Comparison of ENCODE assay signal across 9 mouse cellular contexts in genomic region chr8:45068759-45069386, GRCm38 (mm10). TPM values are rescaled to one million over a fixed set of nuclear protein-coding genes. Genes with fewer than 3 reads are reported as not detected.
A peak's percentile ranks its signal among the peaks of the same experiment; 100 is the strongest.
DNase-seq lines count a peak whose midpoint lies in the region; ATAC-seq and TF ChIP-seq lines count a peak whose summit lies in the region.
"Had no signal": no experiment of that assay in that cellular context is flagged by ENCODE, and none has a peak within 500 bp of the region (broad histone marks: within the 10 kb centered on the region; RNA-seq: fewer than 3 reads in every experiment).

Gene Mtnr1a (plus strand): TSS chr8:45069137.

- peaks cover 20% of the 10 kb centered on the region for H3K4me1 ChIP-seq in forebrain, embryonic 10.5 days
- H3K4me1 ChIP-seq in heart, embryonic 13.5 days, result peaks cover 6% of the 10 kb centered on the region; the same call in 1 of the 2 replicates
- H3K4me1 ChIP-seq in kidney, embryonic 16.5 days (ENCODE audit: insufficient read depth, low read length), result peaks cover 4% of the 10 kb centered on the region
- peaks cover 4% of the 10 kb centered on the region; the same call in 1 of the 2 replicates for H3K4me1 ChIP-seq in limb, embryonic 14.5 days (ENCODE audit: control insufficient read depth, insufficient read depth, low read length)
- peaks cover 5% of the 10 kb centered on the region for H3K4me1 ChIP-seq in midbrain, embryonic 15.5 days
- H3K4me1 ChIP-seq in stomach, embryonic 16.5 days (ENCODE audit: control insufficient read depth, insufficient read depth, low read length), result 0 out of 2 replicates have a peak, but pooled peaks cover 4% of the 10 kb centered on the region

- H3K27ac ChIP-seq in forebrain, embryonic 10.5 days, result peak within 1 kb of the TSS; percentile 74
- H3K27ac ChIP-seq in heart, embryonic 13.5 days (replicated peaks), result no peak within 1 kb of the TSS
- no peak within 1 kb of the TSS for H3K27ac ChIP-seq in kidney, embryonic 16.5 days (ENCODE audit: low read length)
- no peak within 1 kb of the TSS for H3K27ac ChIP-seq in limb, embryonic 14.5 days (replicated peaks; ENCODE audit: low read depth, low read length)
- H3K27ac ChIP-seq in midbrain, embryonic 15.5 days, result no peak within 1 kb of the TSS
- H3K27ac ChIP-seq in stomach, embryonic 16.5 days (ENCODE audit: low read length), result no peak within 1 kb of the TSS

- H3K4me3 ChIP-seq in forebrain, embryonic 10.5 days, result peak within 1 kb of the TSS; percentile 52
- peak within 1 kb of the TSS; percentile 43 for H3K4me3 ChIP-seq in heart, embryonic 13.5 days
- peak within 1 kb of the TSS; percentile 39 for H3K4me3 ChIP-seq in kidney, embryonic 16.5 days (ENCODE audit: low read length)
- peak within 1 kb of the TSS; percentile 20 for H3K4me3 ChIP-seq in limb, embryonic 14.5 days (replicated peaks; ENCODE audit: low read length)
- peak within 1 kb of the TSS; percentile 40 for H3K4me3 ChIP-seq in midbrain, embryonic 15.5 days
- peak within 1 kb of the TSS; percentile 32 for H3K4me3 ChIP-seq in stomach, embryonic 16.5 days (replicated peaks; ENCODE audit: low read length)

- ATAC-seq in heart, embryonic 13.5 days (ENCODE audit: extremely low read depth, insufficient number of reproducible peaks, low FRiP score, low TSS enrichment), result no peak; the same call in 1 of the 2 replicates
- ATAC-seq in kidney, embryonic 16.5 days (ENCODE audit: low FRiP score, low TSS enrichment), result peak; percentile 96
- peak; percentile 77 for ATAC-seq in limb, embryonic 14.5 days (ENCODE audit: low FRiP score, low read depth)
- ATAC-seq in midbrain, embryonic 15.5 days (replicated peaks), result peak; percentile 91
- peak; percentile 82; the same call in 1 of the 2 replicates for ATAC-seq in stomach, embryonic 16.5 days (ENCODE audit: insufficient read depth, low FRiP score)

- peak; percentile 81 for DNase-seq in 3T3-L1 (ENCODE audit: low read depth, low spot score)
- peak; percentile 34 for DNase-seq in brain, embryonic 18.5 days (ENCODE audit: low read depth, low spot score)
- DNase-seq in forebrain, embryonic 10.5 days (ENCODE audit: extremely low spot score, low spot score), result peak; percentile 92
- DNase-seq in limb, embryonic 14.5 days (ENCODE audit: low spot score), result peak; percentile 72

- H3K4me2 ChIP-seq in heart, embryonic 13.5 days, result peak within 1 kb of the TSS; percentile 72
- peak within 1 kb of the TSS; percentile 64 for H3K4me2 ChIP-seq in kidney, embryonic 16.5 days (replicated peaks; ENCODE audit: low read depth, low read length)
- peak within 1 kb of the TSS; percentile 57 for H3K4me2 ChIP-seq in limb, embryonic 14.5 days (replicated peaks; ENCODE audit: low read depth, low read length, severe bottlenecking)
- peak within 1 kb of the TSS; percentile 94 for H3K4me2 ChIP-seq in midbrain, embryonic 15.5 days
- peak within 1 kb of the TSS; percentile 65 for H3K4me2 ChIP-seq in stomach, embryonic 16.5 days (ENCODE audit: low read depth, low read length)

- H3K27me3 ChIP-seq in forebrain, embryonic 10.5 days (ENCODE audit: poor library complexity, severe bottlenecking), result peaks cover 15% of the 10 kb centered on the region
- peaks cover 18% of the 10 kb centered on the region for H3K27me3 ChIP-seq in heart, embryonic 13.5 days (replicated peaks)
- H3K27me3 ChIP-seq in kidney, embryonic 16.5 days (ENCODE audit: insufficient read depth, low read length), result 0 out of 2 replicates have a peak, but pooled peaks cover 5% of the 10 kb centered on the region
- H3K27me3 ChIP-seq in limb, embryonic 14.5 days (ENCODE audit: control insufficient read depth, insufficient read depth, low read length), result 0 out of 2 replicates have a peak, but pooled peaks cover 4% of the 10 kb centered on the region
- no peaks in the 10 kb centered on the region for H3K27me3 ChIP-seq in midbrain, embryonic 15.5 days (replicated peaks)
- H3K27me3 ChIP-seq in stomach, embryonic 16.5 days (ENCODE audit: control insufficient read depth, insufficient read depth, low read length), result no peaks in the 10 kb centered on the region

- no peaks in the 10 kb centered on the region for H3K9me3 ChIP-seq in forebrain, embryonic 10.5 days
- H3K9me3 ChIP-seq in heart, embryonic 13.5 days, result no peaks in the 10 kb centered on the region
- H3K9me3 ChIP-seq in kidney, embryonic 16.5 days (ENCODE audit: low read length), result no peaks in the 10 kb centered on the region
- H3K9me3 ChIP-seq in limb, embryonic 14.5 days (ENCODE audit: control insufficient read depth, low read length), result no peaks in the 10 kb centered on the region
- no peaks in the 10 kb centered on the region for H3K9me3 ChIP-seq in midbrain, embryonic 15.5 days
- H3K9me3 ChIP-seq in stomach, embryonic 16.5 days (replicated peaks; ENCODE audit: control insufficient read depth, low read length), result no peaks in the 10 kb centered on the region

- H3K9ac ChIP-seq in heart, embryonic 13.5 days, result peak within 1 kb of the TSS; percentile 66
- 0 out of 2 replicates have a peak within 1 kb of the TSS, but pooled peaks have one; percentile 22 for H3K9ac ChIP-seq in kidney, embryonic 16.5 days (replicated peaks; ENCODE audit: low read length)
- H3K9ac ChIP-seq in limb, embryonic 14.5 days (ENCODE audit: low read depth, low read length, severe bottlenecking), result no peak within 1 kb of the TSS
- H3K9ac ChIP-seq in midbrain, embryonic 15.5 days, result peak within 1 kb of the TSS; percentile 36
- H3K9ac ChIP-seq in stomach, embryonic 16.5 days (ENCODE audit: low read length), result no peak within 1 kb of the TSS

- no peaks in the 10 kb centered on the region for H3K36me3 ChIP-seq in forebrain, embryonic 10.5 days (replicated peaks)
- H3K36me3 ChIP-seq in heart, embryonic 13.5 days, result no peaks in the 10 kb centered on the region
- H3K36me3 ChIP-seq in kidney, embryonic 16.5 days (ENCODE audit: insufficient read depth, low read length), result no peaks in the 10 kb centered on the region
- H3K36me3 ChIP-seq in limb, embryonic 14.5 days (ENCODE audit: control insufficient read depth, insufficient read depth, low read length), result no peaks in the 10 kb centered on the region
- H3K36me3 ChIP-seq in midbrain, embryonic 15.5 days (replicated peaks), result no peaks in the 10 kb centered on the region
- H3K36me3 ChIP-seq in stomach, embryonic 16.5 days (ENCODE audit: control insufficient read depth, insufficient read depth, low read length), result no peaks in the 10 kb centered on the region
- H3K36me3 ChIP-seq: G1E had no signal

- TF ChIP-seq POLR2A in limb, embryonic 14.5 days (IDR thresholded peaks at IDR 0.05; ENCODE audit: borderline replicate concordance, extremely low read depth, insufficient read depth, insufficient read length), result no peak

- WGBS in forebrain, embryonic 10.5 days, result 10% methylated on average over 29 of the region's 29 CpGs
- 9% methylated on average over 29 of the region's 29 CpGs for WGBS in heart, embryonic 13.5 days
- 6% methylated on average over 29 of the region's 29 CpGs for WGBS in kidney, embryonic 16.5 days
- WGBS in limb, embryonic 14.5 days, result 9% methylated on average over 26 of the region's 29 CpGs
- WGBS in midbrain, embryonic 15.5 days, result 7% methylated on average over 29 of the region's 29 CpGs
- WGBS in stomach, embryonic 16.5 days, result 10% methylated on average over 29 of the region's 29 CpGs

RNA-seq across cellular contexts. Expression of gene Mtnr1a, which starts in this region (rescaled TPM):
- polyA plus RNA-seq in forebrain, embryonic 10.5 days (2016; fragmentation: Nextera tagmentation; extraction: Ambion mirVana), result 0.09 and 0.10 TPM in 2 replicates
- polyA plus RNA-seq in heart, embryonic 13.5 days (2015; fragmentation: Nextera tagmentation; extraction: Ambion mirVana), result 0.09 and 0.15 TPM in 2 replicates
- not detected in 2 replicates for polyA plus RNA-seq in kidney, embryonic 16.5 days (2015; fragmentation: Nextera tagmentation; extraction: Ambion mirVana)
- polyA plus RNA-seq in limb, embryonic 14.5 days (2012; rRNA removed), result 0.26 and 0.36 TPM in 2 replicates
- polyA plus RNA-seq in limb, embryonic 14.5 days (2014; fragmentation: Nextera tagmentation; extraction: Ambion mirVana), result 0.12 TPM in 1 of 2 replicates, not detected in the other
- 0.36 and 0.45 TPM in 2 replicates for polyA plus RNA-seq in midbrain, embryonic 15.5 days (2015; fragmentation: Nextera tagmentation; extraction: Ambion mirVana)
- polyA plus RNA-seq in stomach, embryonic 16.5 days (2015; fragmentation: Nextera tagmentation; extraction: Ambion mirVana), result 0.46 and 0.72 TPM in 2 replicates
- polyA plus RNA-seq: G1E had no signal

Comparison
In these comparisons a context has a peak if more than half of its experiments do, and no peak if none do; other contexts are left out.
1. Peak in DNase-seq, H3K4me3 ChIP-seq and H3K27ac ChIP-seq in forebrain, embryonic 10.5 days; RNA of the gene not detected or under 1 TPM.
2. Peak in ATAC-seq, H3K4me3 ChIP-seq, H3K9ac ChIP-seq and H3K4me2 ChIP-seq in kidney, embryonic 16.5 days; RNA of the gene not detected or under 1 TPM.
3. Peak in DNase-seq, ATAC-seq, H3K4me3 ChIP-seq and H3K4me2 ChIP-seq in limb, embryonic 14.5 days; RNA of the gene not detected or under 1 TPM.
4. Peak in ATAC-seq, H3K4me3 ChIP-seq, H3K9ac ChIP-seq and H3K4me2 ChIP-seq in midbrain, embryonic 15.5 days; RNA of the gene not detected or under 1 TPM.
5. Peak in ATAC-seq, H3K4me3 ChIP-seq and H3K4me2 ChIP-seq in stomach, embryonic 16.5 days; RNA of the gene not detected or under 1 TPM.
6. DNase-seq: peak in every context shown above with its lines; median percentile 92 in forebrain, embryonic 10.5 days; 81 in 3T3-L1; 72 in limb, embryonic 14.5 days; 34 in brain, embryonic 18.5 days.